Mouse (Mus musculus) testis, adult 2 months (tissue): ENCODE measurements around the gene Fopnl. TPM values are rescaled to one million over a fixed set of nuclear protein-coding genes. Genes with fewer than 3 reads are reported as not detected.

Experiments used
- H3K27ac ChIP-seq: fragments of 200-500 bp; 2 replicates; pipeline ENCODE4 v1.5.1; 2012; ENCODE audit warnings: low read depth, low read length; ENCODE audit not compliant: control insufficient read depth, insufficient read depth
- H3K27me3 ChIP-seq: fragments of 200-500 bp; 2 replicates; pipeline ENCODE4 v1.6.1; 2012; ENCODE audit warnings: mild to moderate bottlenecking, low read length, moderate library complexity; ENCODE audit not compliant: control insufficient read depth, insufficient read depth
- H3K36me3 ChIP-seq: fragments of 200-500 bp; 2 replicates; pipeline ENCODE4 v1.6.1; 2012; ENCODE audit warnings: mild to moderate bottlenecking, low read length; ENCODE audit not compliant: control insufficient read depth, insufficient read depth
- H3K4me1 ChIP-seq: fragments of 200-500 bp; 2 replicates; pipeline ENCODE4 v1.6.1; 2012; ENCODE audit warnings: low read length; ENCODE audit not compliant: control insufficient read depth, insufficient read depth
- H3K4me3 ChIP-seq: fragments of 200-500 bp; 2 replicates; pipeline ENCODE4 v1.5.1; 2012; ENCODE audit warnings: low read depth, mild to moderate bottlenecking, low read length, moderate library complexity, mixed read lengths; ENCODE audit not compliant: control insufficient read depth
- CTCF ChIP-seq: fragments of 200-500 bp; IDR thresholded peaks from 2 replicates; pipeline ENCODE4 v1.5.1; 2012; ENCODE audit warnings: low read depth, mild to moderate bottlenecking, inconsistent platforms, low read length, moderate library complexity; ENCODE audit not compliant: control insufficient read depth, insufficient read depth, insufficient replicate concordance
- POLR2A ChIP-seq: fragments of 200-500 bp; IDR thresholded peaks from 2 replicates; pipeline ENCODE4 v1.6.1; 2012; ENCODE audit warnings: low read depth, mild to moderate bottlenecking, inconsistent platforms, low read length, moderate library complexity; ENCODE audit not compliant: control insufficient read depth
- polyA plus RNA-seq: library from polyadenylated mRNA; depleted of rRNA; stranded (reverse); fragments of >200 nt; gene quantifications from 2 replicates; pipeline ENCODE4 v1.2.3, GENCODE M21; 2012

The Fopnl gene
- polyA plus RNA-seq, 1 experiment, result 28.5 TPM

DNA sequence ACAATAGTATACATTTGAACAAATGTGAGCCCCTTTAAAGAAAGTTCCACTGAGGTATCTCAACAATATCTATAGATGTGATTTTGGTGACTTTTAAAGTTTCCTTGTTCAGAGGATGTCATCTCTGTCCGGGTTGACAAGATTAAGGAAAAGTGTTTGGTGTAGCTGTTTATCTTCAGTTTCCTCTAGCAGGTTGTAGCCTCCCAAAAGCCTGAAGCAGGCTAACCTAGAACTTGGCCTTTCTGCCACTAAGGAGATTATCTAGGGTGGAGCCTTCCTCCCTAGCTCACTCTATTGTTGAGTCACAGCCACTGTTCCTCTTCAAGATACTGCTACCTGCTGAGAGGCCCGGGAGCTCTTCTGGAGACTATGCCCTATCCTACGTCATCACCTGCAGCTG lies 27.8 kb upstream of the Fopnl start:
- Histone ChIP-seq H3K4me1 (no peaks in the 10 kb centered on the region), H3K27ac (no peak overlapping the region), H3K4me3 (no peak overlapping the region), H3K36me3 (no peaks in the 10 kb centered on the region), H3K27me3 (no peaks in the 10 kb centered on the region)
- TF ChIP-seq CTCF, result no peak
- no peak for TF ChIP-seq POLR2A

- TF ChIP-seq CTCF (no peak), POLR2A (no peak)
- Histone ChIP-seq H3K27me3 (no peaks in the 10 kb centered on the region), H3K4me3 (no peak overlapping the region), H3K4me1 (no peaks in the 10 kb centered on the region; the same call in 1 of the 2 replicates), H3K27ac (peak overlapping the region; percentile 53; the same call in 1 of the 2 replicates), H3K36me3 (no peaks in the 10 kb centered on the region)
Observed at GRCm38 (mm10) chr16:14328156-14328555, 11.0 kb upstream of the Fopnl start.

DNA sequence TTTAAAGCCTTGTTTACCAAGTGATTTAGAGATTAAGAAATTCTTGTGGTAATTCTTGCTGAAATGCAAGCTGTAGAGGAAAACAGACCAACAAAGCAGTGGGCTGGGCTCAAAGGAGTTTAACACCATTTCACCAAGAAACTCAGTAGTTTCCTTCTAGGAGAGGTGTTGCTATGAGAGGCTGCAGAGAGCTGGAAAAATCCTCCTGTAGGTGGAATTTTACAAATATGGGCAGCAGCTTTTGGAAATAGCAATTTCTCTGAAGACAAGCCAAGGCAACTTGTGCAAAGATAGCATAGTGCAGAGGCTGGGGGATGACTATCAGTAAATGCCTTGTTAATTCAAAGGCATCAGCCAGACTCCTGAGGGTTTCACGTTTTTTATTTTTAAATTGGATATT lies 3.3 kb upstream of the Fopnl start:
- Histone ChIP-seq H3K27me3 (no peaks in the 10 kb centered on the region), H3K4me1 (no peaks in the 10 kb centered on the region; the same call in 1 of the 2 replicates), H3K4me3 (no peak overlapping the region), H3K36me3 (no peaks in the 10 kb centered on the region), H3K27ac (no peak overlapping the region)
- TF ChIP-seq CTCF (no peak), POLR2A (no peak)

DNA sequence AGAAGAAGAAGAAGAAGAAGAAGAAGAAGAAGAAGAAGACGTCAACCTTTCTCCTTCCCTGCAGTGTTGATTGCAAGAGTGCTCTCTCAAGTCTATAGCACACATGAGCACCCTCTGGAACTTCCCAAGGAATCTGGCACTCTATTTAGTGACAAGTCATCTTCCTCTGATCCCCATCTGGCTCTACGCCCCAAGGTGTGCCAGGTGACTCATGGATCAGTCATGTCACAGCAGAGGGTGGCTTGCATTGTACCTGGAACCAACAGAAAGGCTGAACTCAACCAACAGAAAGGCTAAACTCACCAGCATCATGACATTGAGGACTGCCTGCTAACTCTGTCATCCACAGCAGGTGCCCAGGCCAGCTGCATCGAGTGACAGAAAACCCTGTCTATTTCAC lies 2.5 kb upstream of the Fopnl start:
- H3K36me3 ChIP-seq, result no peaks in the 10 kb centered on the region
- H3K4me3 ChIP-seq, result no peak overlapping the region
- H3K27ac ChIP-seq, result no peak overlapping the region
- H3K4me1 ChIP-seq, result no peaks in the 10 kb centered on the region; the same call in 1 of the 2 replicates
- no peaks in the 10 kb centered on the region for H3K27me3 ChIP-seq
- no peak for TF ChIP-seq POLR2A
- TF ChIP-seq CTCF, result no peak

DNA sequence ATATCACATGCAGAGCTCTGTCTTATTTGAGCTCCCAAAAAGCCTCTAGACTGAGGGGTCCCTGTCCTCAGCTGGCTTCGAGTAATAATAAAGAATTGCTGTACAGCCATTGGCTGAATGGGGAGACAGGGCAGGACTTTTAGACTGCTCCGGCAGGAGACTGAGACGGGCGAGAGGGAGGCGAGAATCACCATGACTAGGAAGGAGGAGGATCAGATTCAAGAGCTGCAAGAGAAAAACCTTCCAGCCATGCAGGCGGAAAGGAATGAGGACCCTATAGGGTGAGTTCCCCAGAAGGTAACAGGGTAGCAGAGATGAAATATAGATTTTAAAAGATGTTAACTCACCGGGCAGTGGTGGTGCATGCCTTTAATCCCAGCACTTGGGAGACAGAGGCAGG lies 4.3 kb downstream of the Fopnl start:
- H3K4me3 ChIP-seq, result no peak overlapping the region
- no peak overlapping the region for H3K27ac ChIP-seq
- H3K36me3 ChIP-seq, result peaks cover 1% of the 10 kb centered on the region
- no peak for TF ChIP-seq POLR2A
- TF ChIP-seq CTCF, result no peak
- H3K27me3 ChIP-seq, result no peaks in the 10 kb centered on the region
- no peaks in the 10 kb centered on the region; the same call in 1 of the 2 replicates for H3K4me1 ChIP-seq

GRCm38 (mm10) chr16:14311371-14311770 lies 5.8 kb downstream of the Fopnl start:
- Histone ChIP-seq H3K27me3 (no peaks in the 10 kb centered on the region), H3K4me3 (no peak overlapping the region), H3K36me3 (peaks cover 1% of the 10 kb centered on the region), H3K27ac (no peak overlapping the region), H3K4me1 (no peaks in the 10 kb centered on the region; the same call in 1 of the 2 replicates)
- 0 out of 2 replicates have a peak, but pooled peaks have one; percentile 20 for TF ChIP-seq CTCF
- TF ChIP-seq POLR2A, result no peak

DNA sequence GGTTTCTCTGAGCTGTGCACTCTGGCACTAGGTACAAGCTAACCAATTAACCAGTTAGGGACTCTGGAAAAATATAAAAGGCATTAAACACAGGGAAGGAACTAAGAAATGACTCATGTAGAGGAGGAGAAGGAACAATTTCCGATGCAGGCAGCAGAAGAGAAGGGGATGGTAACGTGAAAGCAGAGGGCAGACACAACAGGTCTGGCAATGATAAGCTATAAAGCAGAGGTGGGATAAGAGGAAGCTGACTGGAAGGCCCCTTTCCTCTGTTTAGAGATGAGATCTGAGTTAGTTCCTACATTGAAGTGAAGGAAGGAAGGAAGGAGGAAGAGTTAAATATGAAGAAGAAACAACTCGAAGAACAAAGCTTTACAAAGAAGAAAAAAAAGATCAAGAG lies 7.4 kb downstream of the Fopnl start:
- Histone ChIP-seq H3K27ac (no peak overlapping the region), H3K36me3 (peaks cover 1% of the 10 kb centered on the region), H3K4me1 (no peaks in the 10 kb centered on the region), H3K27me3 (no peaks in the 10 kb centered on the region), H3K4me3 (no peak overlapping the region)
- no peak for TF ChIP-seq CTCF
- TF ChIP-seq POLR2A, result no peak
